Mouse (Mus musculus): ENCODE data around the gene Tstd1. TPM values are rescaled to one million over a fixed set of nuclear protein-coding genes. Genes with fewer than 3 reads are reported as not detected.

The Tstd1 gene
- polyA plus RNA-seq, 1 experiment from 2014 or later = 9.4 TPM

DNA sequence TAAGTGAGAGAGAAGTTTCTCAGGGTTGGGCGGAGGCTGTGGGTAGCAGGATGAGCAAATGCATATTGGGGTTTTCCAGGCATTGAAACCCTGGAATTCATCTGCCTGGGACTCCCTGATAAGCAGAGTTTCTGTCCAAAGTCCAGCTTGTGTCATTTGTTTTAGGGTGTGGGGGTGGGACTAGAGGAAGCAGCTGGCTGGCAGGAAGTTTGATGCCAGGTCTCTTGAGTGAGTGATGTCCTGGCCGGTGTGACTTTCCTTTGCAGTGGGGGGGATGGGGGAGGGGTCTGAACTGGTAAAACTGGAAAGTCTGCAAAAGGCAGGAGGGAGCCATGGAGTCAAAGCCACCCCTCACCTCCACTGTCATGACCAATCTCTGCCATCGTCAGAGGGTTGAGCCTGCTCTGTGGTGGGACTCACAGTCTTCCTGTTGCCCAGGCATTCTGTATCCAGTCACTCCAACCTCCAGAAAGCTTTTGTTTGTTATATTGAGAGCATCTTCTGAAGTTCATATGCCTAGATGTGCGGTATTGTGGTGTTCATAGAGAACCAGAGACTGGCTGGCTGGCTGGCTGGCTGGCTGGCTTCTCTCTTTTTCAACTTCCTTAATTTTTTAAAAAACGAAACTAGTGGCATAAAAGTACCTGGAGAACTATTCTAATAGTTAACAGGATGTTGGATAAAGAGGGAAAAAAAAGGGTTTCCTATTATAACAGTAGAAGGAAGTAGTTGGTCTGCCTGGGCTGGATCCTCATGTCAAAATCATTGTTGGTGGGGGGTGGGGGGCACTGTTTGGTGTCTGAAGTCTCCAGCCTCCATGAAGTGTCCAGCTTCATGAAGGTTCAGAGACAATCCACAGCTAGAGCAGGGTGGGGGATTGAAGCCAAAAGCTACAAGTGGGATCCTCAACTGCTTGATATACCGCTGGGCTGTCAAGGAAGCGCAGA is 23.1 kb downstream of the Tstd1 start:
- peaks cover 35% of the 10 kb centered on the region for H3K27me3 ChIP-seq
- H3K4me3 ChIP-seq = no peak overlapping the region
- WGBS = 54% methylated on average over 7 of the region's 7 CpGs
- no peak overlapping the region for H3K4me2 ChIP-seq (replicated peaks)
- H3K9ac ChIP-seq = no peak overlapping the region
- peaks cover 5% of the 10 kb centered on the region for H3K4me1 ChIP-seq
- no peaks in the 10 kb centered on the region for H3K36me3 ChIP-seq
- peaks cover 9% of the 10 kb centered on the region for H3K9me3 ChIP-seq (replicated peaks)
- ATAC-seq (ENCODE audit: low FRiP score) = no peak
- H3K27ac ChIP-seq = no peak overlapping the region

DNA sequence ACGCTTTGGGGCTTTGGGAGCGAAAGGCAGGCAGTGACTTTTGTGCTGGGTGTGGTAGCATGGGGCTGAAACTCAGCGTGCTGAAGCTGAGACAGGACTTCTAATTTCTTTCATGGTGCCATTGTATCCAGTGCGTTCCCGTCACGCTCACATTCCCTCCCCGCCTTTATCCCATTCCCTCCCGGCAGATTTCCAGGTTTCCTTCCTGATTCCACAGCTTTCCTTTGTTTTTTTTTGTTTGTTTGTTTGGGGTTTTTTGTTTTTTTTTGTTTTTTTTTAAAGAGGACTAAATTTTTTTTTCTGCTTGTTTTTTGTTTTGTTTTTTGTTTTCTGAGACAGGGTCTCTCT is 23.7 kb downstream of the Tstd1 start:
- Histone ChIP-seq H3K9me3 (replicated peaks) (peaks cover 9% of the 10 kb centered on the region), H3K36me3 (no peaks in the 10 kb centered on the region), H3K27me3 (peaks cover 28% of the 10 kb centered on the region), H3K4me1 (peaks cover 2% of the 10 kb centered on the region), H3K9ac (no peak overlapping the region), H3K4me2 (replicated peaks) (no peak overlapping the region), H3K27ac (no peak overlapping the region), H3K4me3 (no peak overlapping the region)
- 65% methylated on average over 8 of the region's 8 CpGs for WGBS
- no peak for ATAC-seq (ENCODE audit: low FRiP score)

DNA sequence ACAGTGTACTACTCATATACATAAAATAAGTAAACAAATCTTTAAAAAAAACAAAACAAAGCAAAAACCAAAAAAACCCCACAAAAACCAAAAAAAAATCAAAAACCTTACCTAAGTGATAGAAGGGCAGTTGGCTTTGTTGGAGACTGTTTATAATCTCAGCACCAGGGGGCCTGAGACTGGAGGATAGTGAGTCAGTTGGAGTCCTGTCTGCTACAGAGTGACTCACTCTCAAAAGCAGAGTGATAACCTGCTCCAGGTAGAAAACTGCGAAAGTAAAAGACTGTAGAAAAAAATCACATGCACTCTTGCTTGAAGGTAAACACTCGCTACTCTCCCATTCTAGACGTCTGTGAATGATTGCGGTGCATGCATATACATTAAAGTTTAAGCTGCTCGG is 26.4 kb downstream of the Tstd1 start:
- no peak for ATAC-seq (ENCODE audit: low FRiP score)
- no peak overlapping the region for H3K9ac ChIP-seq
- 91% methylated on average over 5 of the region's 5 CpGs for WGBS

DNA sequence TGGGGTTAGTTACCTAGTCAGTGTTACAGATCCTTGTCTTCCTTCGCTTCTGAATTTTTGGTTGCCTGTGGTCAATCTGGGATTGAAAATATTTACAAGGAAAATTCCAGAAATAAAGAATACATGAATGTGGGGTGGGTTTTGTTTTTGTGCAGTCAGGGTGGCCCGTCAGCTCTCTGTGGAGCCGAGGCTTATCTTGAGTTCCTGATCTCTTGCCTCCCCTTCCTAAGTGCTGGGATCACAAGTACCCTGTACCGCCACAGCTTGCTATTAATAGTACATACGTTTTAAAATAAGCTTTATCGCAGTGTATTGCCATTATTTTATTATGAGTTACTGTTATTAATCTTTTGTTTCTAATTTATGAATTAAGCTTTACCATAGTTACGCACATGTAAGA is 28.2 kb downstream of the Tstd1 start:
- Histone ChIP-seq H3K9ac (no peak overlapping the region), H3K4me3 (no peak overlapping the region), H3K27ac (no peak overlapping the region), H3K4me1 (no peaks in the 10 kb centered on the region), H3K36me3 (no peaks in the 10 kb centered on the region), H3K9me3 (replicated peaks) (peaks cover 9% of the 10 kb centered on the region), H3K4me2 (replicated peaks) (no peak overlapping the region), H3K27me3 (no peaks in the 10 kb centered on the region)
- no peak for ATAC-seq (ENCODE audit: low FRiP score)
- WGBS = 79% methylated on average over 7 of the region's 7 CpGs

More for the DNA sequence above, 26.4 kb downstream of the Tstd1 start:
- peaks cover 9% of the 10 kb centered on the region for H3K9me3 ChIP-seq (replicated peaks)
- H3K4me1 ChIP-seq = no peaks in the 10 kb centered on the region
- no peaks in the 10 kb centered on the region for H3K36me3 ChIP-seq
- no peak overlapping the region for H3K4me3 ChIP-seq
- no peak overlapping the region for H3K4me2 ChIP-seq (replicated peaks)
- peaks cover 2% of the 10 kb centered on the region for H3K27me3 ChIP-seq
- H3K27ac ChIP-seq = no peak overlapping the region

DNA sequence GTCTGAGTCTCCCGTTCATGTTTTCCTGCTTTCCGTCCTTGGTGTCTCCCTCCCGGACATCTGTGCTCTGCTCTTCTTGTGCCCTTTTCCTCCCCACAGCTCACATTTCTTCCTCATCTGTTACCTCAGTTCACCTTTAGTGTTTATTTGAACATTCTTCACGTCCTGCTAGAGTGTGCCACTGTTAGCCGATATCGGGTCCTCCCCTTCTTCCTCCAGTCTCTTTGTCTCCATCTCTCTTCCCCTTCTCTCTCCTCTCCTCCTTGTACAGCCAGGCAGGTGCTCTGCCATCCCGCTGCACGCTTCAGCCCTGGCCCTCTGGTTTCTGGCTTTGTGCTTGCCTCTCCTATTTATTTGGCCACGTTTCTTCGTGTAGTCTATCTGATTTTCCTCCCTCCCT is 29.0 kb downstream of the Tstd1 start:
- ATAC-seq (ENCODE audit: low FRiP score) = no peak
- H3K9me3 ChIP-seq (replicated peaks) = peaks cover 9% of the 10 kb centered on the region
- no peak overlapping the region for H3K4me2 ChIP-seq (replicated peaks)
- H3K27ac ChIP-seq = no peak overlapping the region
- WGBS = 72% methylated on average over 10 of the region's 10 CpGs
- H3K9ac ChIP-seq = no peak overlapping the region
- H3K4me3 ChIP-seq = no peak overlapping the region
- no peaks in the 10 kb centered on the region for H3K4me1 ChIP-seq
- H3K27me3 ChIP-seq = no peaks in the 10 kb centered on the region
- no peaks in the 10 kb centered on the region for H3K36me3 ChIP-seq

DNA sequence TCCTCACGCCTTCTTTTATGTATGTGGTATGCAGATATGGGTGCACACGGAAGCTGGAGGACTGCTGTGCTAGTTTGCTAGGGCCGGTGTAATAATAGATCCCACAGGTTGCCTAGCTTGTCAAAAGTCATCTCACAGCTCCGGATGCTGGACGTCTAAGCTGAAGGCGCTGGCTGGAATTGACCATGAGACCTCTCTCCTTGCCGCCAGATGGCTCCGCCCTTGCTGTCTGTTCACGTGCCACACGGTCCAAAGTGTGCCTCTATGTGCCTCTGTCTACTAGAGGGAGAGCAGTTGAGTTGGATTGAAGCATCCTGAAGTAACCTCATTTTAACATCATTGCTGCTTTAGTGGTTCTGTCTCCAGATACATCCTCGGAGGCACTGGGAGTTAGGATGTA is 31.4 kb downstream of the Tstd1 start:
- Histone ChIP-seq H3K9ac (no peak overlapping the region), H3K27me3 (no peaks in the 10 kb centered on the region), H3K4me1 (no peaks in the 10 kb centered on the region), H3K9me3 (replicated peaks) (no peaks in the 10 kb centered on the region; the same call in 1 of the 2 replicates), H3K4me3 (no peak overlapping the region), H3K4me2 (replicated peaks) (no peak overlapping the region), H3K36me3 (no peaks in the 10 kb centered on the region), H3K27ac (no peak overlapping the region)
- 88% methylated on average over 11 of the region's 11 CpGs for WGBS
- ATAC-seq (ENCODE audit: low FRiP score) = no peak

DNA sequence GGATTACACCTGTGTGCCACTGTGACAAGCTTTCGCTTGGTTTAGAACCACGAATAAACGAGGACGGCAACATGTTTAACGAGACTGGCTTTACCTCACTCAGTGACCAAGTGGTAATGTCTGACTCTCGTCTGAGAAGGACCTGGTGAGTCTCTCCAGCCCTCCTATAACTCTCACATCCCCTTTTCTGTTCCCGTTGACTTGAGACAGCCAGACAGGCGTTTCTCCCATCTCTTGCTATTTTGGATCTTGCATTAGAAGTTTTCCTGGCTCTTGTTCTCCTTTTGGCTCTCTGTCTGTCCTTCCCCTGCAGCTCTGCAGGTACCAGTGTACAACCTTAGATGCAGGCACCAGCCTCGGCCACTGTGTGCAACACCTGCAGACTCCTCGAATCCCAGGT is 32.3 kb downstream of the Tstd1 start:
- H3K9me3 ChIP-seq (replicated peaks) = no peaks in the 10 kb centered on the region; the same call in 1 of the 2 replicates
- 88% methylated on average over 10 of the region's 10 CpGs for WGBS

DNA sequence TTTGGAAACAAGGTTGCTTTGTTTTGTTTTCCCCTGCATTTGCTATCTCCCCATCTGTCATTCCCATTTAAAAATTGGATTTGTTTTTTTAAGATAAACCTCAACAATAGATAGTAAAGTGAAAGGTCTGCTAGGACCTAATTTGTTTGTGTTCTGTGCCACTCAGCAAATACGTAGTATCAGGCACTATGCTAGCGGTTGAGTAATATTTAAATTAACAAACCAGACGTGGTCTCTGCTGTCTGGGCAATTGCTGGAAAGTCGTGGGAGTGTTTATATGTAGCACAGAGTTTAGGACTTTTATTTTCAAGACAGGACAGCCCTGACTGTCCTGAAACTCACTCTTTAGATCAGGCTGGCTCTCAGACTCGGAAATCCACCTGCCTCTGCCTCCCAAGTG is 33.9 kb downstream of the Tstd1 start:
- Histone ChIP-seq H3K36me3 (no peaks in the 10 kb centered on the region), H3K9me3 (replicated peaks) (no peaks in the 10 kb centered on the region), H3K4me2 (replicated peaks) (no peak overlapping the region), H3K4me1 (no peaks in the 10 kb centered on the region), H3K27ac (no peak overlapping the region), H3K9ac (no peak overlapping the region), H3K4me3 (no peak overlapping the region), H3K27me3 (no peaks in the 10 kb centered on the region)
- no peak for ATAC-seq (ENCODE audit: low FRiP score)
- 80% methylated on average over 5 of the region's 5 CpGs for WGBS

More for the DNA sequence above, 32.3 kb downstream of the Tstd1 start:
- Histone ChIP-seq H3K9ac (no peak overlapping the region), H3K4me2 (replicated peaks) (no peak overlapping the region), H3K4me3 (no peak overlapping the region), H3K36me3 (no peaks in the 10 kb centered on the region), H3K4me1 (no peaks in the 10 kb centered on the region), H3K27ac (no peak overlapping the region), H3K27me3 (no peaks in the 10 kb centered on the region)
- no peak for ATAC-seq (ENCODE audit: low FRiP score)

DNA sequence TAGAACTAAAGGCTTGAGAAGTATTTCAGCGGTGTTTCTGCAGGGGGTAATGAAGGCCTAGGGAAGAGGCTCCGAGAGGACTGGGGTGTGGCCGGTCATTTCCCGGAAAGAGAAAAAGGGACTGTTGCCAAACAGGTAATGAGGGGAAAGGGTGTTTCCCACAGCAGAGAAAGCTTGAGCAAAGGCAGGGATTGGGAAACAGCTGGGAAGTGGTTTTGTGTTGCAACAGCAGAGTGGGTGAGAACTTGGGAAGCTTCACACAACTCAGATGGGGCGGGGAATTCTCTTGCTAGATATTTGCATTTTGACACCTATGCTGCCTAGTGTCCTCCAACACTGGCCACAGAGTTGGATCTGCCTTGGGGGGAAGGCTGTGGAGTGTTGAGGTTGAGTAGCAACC is 34.3 kb downstream of the Tstd1 start:
- WGBS = 92% methylated on average over 5 of the region's 5 CpGs
- H3K4me3 ChIP-seq = no peak overlapping the region
- H3K27ac ChIP-seq = no peak overlapping the region
- H3K9ac ChIP-seq = no peak overlapping the region
- H3K4me2 ChIP-seq (replicated peaks) = no peak overlapping the region
- H3K27me3 ChIP-seq = no peaks in the 10 kb centered on the region
- H3K36me3 ChIP-seq = no peaks in the 10 kb centered on the region
- no peak for ATAC-seq (ENCODE audit: low FRiP score)
- H3K9me3 ChIP-seq (replicated peaks) = no peaks in the 10 kb centered on the region
- H3K4me1 ChIP-seq = no peaks in the 10 kb centered on the region

DNA sequence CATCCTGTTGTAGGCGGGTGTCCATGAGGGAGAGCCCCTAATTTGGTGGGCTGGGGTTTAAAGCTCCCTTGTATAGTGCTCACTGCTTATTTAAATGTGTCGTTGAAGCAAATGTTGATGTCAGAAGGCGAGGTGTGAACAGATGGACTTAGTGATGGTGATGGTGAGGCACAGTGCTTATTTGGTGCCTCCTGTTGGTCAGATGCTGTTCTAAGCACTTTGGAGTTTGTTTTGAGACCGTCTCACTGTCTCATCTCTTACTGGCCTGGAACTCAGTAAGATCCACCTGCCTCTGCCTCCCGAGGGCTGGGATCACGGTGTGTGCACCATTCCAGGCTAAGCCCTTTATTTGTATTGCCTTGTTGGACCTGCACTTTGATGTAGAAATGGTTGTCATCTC is 36.3 kb downstream of the Tstd1 start:
- no peaks in the 10 kb centered on the region for H3K9me3 ChIP-seq (replicated peaks)
- no peak for ATAC-seq (ENCODE audit: low FRiP score)
- no peak overlapping the region for H3K27ac ChIP-seq
- no peaks in the 10 kb centered on the region for H3K36me3 ChIP-seq
- H3K4me1 ChIP-seq = peaks cover 3% of the 10 kb centered on the region; the same call in 1 of the 2 replicates
- H3K9ac ChIP-seq = no peak overlapping the region
- H3K4me2 ChIP-seq (replicated peaks) = no peak overlapping the region
- H3K27me3 ChIP-seq = no peaks in the 10 kb centered on the region
- 87% methylated on average over 6 of the region's 6 CpGs for WGBS
- no peak overlapping the region for H3K4me3 ChIP-seq

DNA sequence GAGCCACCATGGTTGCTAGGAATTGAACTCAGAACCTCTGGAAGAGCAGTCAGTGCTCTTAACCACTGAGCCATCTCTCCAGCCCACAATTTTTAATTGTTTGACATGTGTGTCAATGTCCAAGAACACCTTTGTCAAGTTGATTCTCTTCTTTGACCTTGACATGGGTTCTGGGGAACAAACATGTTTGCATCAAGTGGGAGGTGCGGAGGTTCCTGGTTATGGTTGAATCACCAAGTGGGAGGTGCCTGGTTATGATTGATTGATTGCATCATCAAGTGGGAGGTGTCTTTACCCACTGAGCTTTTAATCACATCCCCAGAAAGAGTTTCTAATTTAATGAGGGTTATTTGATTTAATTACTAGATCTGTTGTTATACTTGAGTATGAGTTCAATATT is 38.9 kb downstream of the Tstd1 start:
- 100% methylated on average over 1 of the region's 1 CpGs for WGBS
- H3K27me3 ChIP-seq = no peaks in the 10 kb centered on the region
- H3K36me3 ChIP-seq = no peaks in the 10 kb centered on the region
- no peak overlapping the region for H3K9ac ChIP-seq
- no peak for ATAC-seq (ENCODE audit: low FRiP score)
- H3K27ac ChIP-seq = no peak overlapping the region
- H3K4me1 ChIP-seq = peaks cover 5% of the 10 kb centered on the region; the same call in 1 of the 2 replicates
- no peaks in the 10 kb centered on the region for H3K9me3 ChIP-seq (replicated peaks)
- no peak overlapping the region for H3K4me2 ChIP-seq (replicated peaks)
- H3K4me3 ChIP-seq = no peak overlapping the region

DNA sequence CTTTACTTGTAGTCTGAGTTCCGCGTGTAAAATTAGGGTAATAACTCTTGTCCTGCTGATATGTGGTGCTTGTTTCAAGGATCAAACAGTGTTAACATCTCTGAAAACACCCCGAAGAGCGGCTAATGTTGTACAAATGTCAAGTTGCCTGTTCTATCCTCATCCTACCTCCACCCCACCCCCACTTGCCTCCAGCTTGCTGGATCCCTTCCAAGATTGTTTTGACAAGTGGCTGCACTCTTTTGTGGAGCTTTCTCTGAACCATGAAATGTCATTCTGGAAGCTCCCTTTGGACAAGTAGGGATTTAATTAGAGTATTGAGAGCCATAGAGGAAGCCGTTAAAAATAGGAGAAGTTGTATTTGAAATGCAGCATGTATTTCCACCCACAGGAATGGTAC is 41.1 kb downstream of the Tstd1 start:
- Histone ChIP-seq H3K4me2 (replicated peaks) (no peak overlapping the region), H3K9ac (no peak overlapping the region), H3K4me3 (no peak overlapping the region), H3K27me3 (no peaks in the 10 kb centered on the region), H3K4me1 (peaks cover 5% of the 10 kb centered on the region; the same call in 1 of the 2 replicates), H3K27ac (no peak overlapping the region), H3K9me3 (replicated peaks) (no peaks in the 10 kb centered on the region), H3K36me3 (no peaks in the 10 kb centered on the region)
- WGBS = 62% methylated on average over 5 of the region's 5 CpGs
- ATAC-seq (ENCODE audit: low FRiP score) = no peak

Measured in hindbrain, embryonic 12.5 days (tissue).